Mouse (Mus musculus) bone marrow macrophage, adult 2 months (primary cell): ENCODE results near the gene Sec61b.

ENCODE experiments used
- CTCF ChIP-seq: IDR thresholded peaks from 2 replicates; pipeline ENCODE4 v1.5.1; 2012; ENCODE audit warnings: low read depth, mild to moderate bottlenecking, low read length, moderate library complexity
- POLR2A ChIP-seq: IDR thresholded peaks from 2 replicates; pipeline ENCODE4 v1.6.1; 2012; ENCODE audit warnings: mild to moderate bottlenecking, low read depth, low read length, borderline replicate concordance

- TF ChIP-seq CTCF (no peak), POLR2A (no peak)
These were observed 43.9 kb upstream of the Sec61b start for GRCm38 (mm10) chr4:47430557-47430956.
